Mouse (Mus musculus): ENCODE data around the gene Ccdc27. TPM values are rescaled to one million over a fixed set of nuclear protein-coding genes. Genes with fewer than 3 reads are reported as not detected.

Ccdc27 gene
- polyA plus RNA-seq, 1 experiment from 2014 or later = not detected

DNA sequence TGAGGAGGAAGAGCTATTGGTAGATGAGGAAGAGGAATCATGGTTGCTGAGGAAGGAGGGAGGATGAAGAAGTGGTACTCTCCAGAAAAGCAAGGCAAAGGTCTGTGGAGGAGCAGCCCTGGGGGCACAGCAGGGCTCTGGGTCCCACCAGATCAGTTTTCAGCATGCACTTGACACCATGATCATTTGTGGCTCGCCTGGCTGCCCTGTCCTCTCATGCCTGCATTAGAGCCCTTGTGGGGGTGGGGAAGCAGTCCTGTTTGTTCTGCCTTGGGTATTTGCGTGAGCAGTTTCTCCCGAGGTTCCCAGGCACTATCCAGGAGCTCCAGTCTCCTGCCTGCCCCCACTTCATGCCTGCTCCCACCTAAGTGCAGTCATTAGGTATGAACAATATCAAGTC is 5.4 kb downstream of the Ccdc27 start:
- no peak overlapping the region for H3K9ac ChIP-seq (ENCODE audit: low read length)
- ATAC-seq (replicated peaks; ENCODE audit: extremely low read depth, insufficient read depth, low FRiP score) = no peak
- no peaks in the 10 kb centered on the region for H3K4me1 ChIP-seq (ENCODE audit: control insufficient read depth, insufficient read depth, low read length)
- H3K36me3 ChIP-seq (ENCODE audit: control insufficient read depth, insufficient read depth) = no peaks in the 10 kb centered on the region
- no peak overlapping the region for H3K4me3 ChIP-seq (ENCODE audit: low read length)
- H3K27me3 ChIP-seq (ENCODE audit: control insufficient read depth, insufficient read depth, low read length) = peaks cover 3% of the 10 kb centered on the region; the same call in 1 of the 2 replicates
- H3K4me2 ChIP-seq (ENCODE audit: low read depth, low read length) = no peak overlapping the region
- H3K9me3 ChIP-seq (replicated peaks; ENCODE audit: control insufficient read depth, low read length) = no peaks in the 10 kb centered on the region
- WGBS = 51% methylated on average over 3 of the region's 3 CpGs
- H3K27ac ChIP-seq (ENCODE audit: low read length) = no peak overlapping the region

DNA sequence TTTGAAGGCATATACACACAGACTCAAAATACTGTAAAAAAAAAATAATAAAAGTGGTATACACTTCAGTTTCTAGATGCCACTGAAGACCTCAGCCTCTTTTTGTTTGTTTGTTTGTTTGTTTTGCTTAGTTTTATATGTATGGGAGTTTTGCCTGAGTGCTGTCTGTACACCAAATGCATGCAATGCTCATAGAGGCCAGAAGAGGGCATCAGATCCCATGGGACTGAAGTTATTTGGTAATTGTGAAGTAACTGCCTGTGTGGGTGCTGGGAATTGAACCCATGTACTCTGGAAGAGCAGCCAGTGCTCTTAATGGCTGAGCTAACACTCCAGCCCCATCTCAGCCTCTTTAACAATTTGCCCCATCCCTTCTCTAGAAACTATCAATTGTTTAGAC is 13.8 kb downstream of the Ccdc27 start:
- Histone ChIP-seq H3K4me1 (ENCODE audit: control insufficient read depth, insufficient read depth, low read length) (peaks cover 20% of the 10 kb centered on the region), H3K27ac (ENCODE audit: low read length) (no peak overlapping the region), H3K9ac (ENCODE audit: low read length) (no peak overlapping the region), H3K9me3 (replicated peaks; ENCODE audit: control insufficient read depth, low read length) (no peaks in the 10 kb centered on the region), H3K27me3 (ENCODE audit: control insufficient read depth, insufficient read depth, low read length) (peaks cover 2% of the 10 kb centered on the region; the same call in 1 of the 2 replicates), H3K4me3 (ENCODE audit: low read length) (no peak overlapping the region), H3K36me3 (ENCODE audit: control insufficient read depth, insufficient read depth) (no peaks in the 10 kb centered on the region), H3K4me2 (ENCODE audit: low read depth, low read length) (no peak overlapping the region)
- ATAC-seq (replicated peaks; ENCODE audit: extremely low read depth, insufficient read depth, low FRiP score) = no peak

DNA sequence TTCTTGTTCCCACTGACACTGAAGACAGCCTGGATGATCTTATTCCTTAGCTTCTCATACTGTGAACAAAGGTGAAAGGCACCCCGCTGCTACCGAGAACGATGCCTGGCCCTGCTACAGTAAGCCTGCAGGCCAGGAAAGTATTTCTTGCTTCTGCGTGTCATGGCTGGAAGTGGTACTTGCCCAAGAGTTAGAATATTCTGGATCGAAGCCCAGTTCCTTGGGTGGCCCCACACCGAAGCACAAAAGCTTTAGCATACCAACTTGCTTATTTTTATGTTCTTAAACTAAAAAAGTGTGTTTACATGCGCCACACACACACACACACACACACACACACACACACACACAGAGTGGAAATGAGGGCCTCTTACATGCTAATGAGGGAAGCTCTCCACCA is 14.4 kb downstream of the Ccdc27 start:
- peaks cover 25% of the 10 kb centered on the region for H3K4me1 ChIP-seq (ENCODE audit: control insufficient read depth, insufficient read depth, low read length)
- H3K27ac ChIP-seq (ENCODE audit: low read length) = no peak overlapping the region
- H3K36me3 ChIP-seq (ENCODE audit: control insufficient read depth, insufficient read depth) = no peaks in the 10 kb centered on the region
- peaks cover 2% of the 10 kb centered on the region; the same call in 1 of the 2 replicates for H3K27me3 ChIP-seq (ENCODE audit: control insufficient read depth, insufficient read depth, low read length)
- no peak overlapping the region for H3K4me3 ChIP-seq (ENCODE audit: low read length)
- H3K4me2 ChIP-seq (ENCODE audit: low read depth, low read length) = no peak overlapping the region
- no peak overlapping the region for H3K9ac ChIP-seq (ENCODE audit: low read length)
- no peak for ATAC-seq (replicated peaks; ENCODE audit: extremely low read depth, insufficient read depth, low FRiP score)
- H3K9me3 ChIP-seq (replicated peaks; ENCODE audit: control insufficient read depth, low read length) = no peaks in the 10 kb centered on the region
- WGBS = 68% methylated on average over 7 of the region's 7 CpGs

DNA sequence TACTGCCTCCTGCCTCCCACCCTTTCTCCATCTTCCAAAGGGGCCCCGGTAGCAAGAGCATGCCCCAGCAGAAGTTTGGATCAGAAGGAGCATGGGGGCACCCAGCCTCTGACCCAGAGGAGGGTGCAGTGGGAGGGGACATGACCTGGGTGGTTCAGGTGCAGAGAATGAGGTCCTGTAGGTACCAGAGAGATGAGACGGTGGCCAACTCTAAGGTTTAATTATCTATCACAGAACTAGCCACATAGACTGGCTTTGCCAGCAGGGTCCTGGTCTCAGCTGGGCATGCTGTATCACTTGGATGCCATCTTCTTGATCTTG is 16.1 kb downstream of the Ccdc27 start:
- Histone ChIP-seq H3K4me3 (ENCODE audit: low read length) (peak overlapping the region; percentile 63), H3K9me3 (replicated peaks; ENCODE audit: control insufficient read depth, low read length) (no peaks in the 10 kb centered on the region), H3K27me3 (ENCODE audit: control insufficient read depth, insufficient read depth, low read length) (peaks cover 2% of the 10 kb centered on the region; the same call in 1 of the 2 replicates), H3K36me3 (ENCODE audit: control insufficient read depth, insufficient read depth) (peaks cover 5% of the 10 kb centered on the region), H3K27ac (ENCODE audit: low read length) (no peak overlapping the region), H3K4me1 (ENCODE audit: control insufficient read depth, insufficient read depth, low read length) (peaks cover 25% of the 10 kb centered on the region), H3K9ac (ENCODE audit: low read length) (peak overlapping the region; percentile 55), H3K4me2 (ENCODE audit: low read depth, low read length) (peak overlapping the region; percentile 63)
- WGBS = 22% methylated on average over 2 of the region's 2 CpGs
- 0 out of 2 replicates have a peak, but pooled peaks have one; percentile 0 for ATAC-seq (replicated peaks; ENCODE audit: extremely low read depth, insufficient read depth, low FRiP score)

DNA sequence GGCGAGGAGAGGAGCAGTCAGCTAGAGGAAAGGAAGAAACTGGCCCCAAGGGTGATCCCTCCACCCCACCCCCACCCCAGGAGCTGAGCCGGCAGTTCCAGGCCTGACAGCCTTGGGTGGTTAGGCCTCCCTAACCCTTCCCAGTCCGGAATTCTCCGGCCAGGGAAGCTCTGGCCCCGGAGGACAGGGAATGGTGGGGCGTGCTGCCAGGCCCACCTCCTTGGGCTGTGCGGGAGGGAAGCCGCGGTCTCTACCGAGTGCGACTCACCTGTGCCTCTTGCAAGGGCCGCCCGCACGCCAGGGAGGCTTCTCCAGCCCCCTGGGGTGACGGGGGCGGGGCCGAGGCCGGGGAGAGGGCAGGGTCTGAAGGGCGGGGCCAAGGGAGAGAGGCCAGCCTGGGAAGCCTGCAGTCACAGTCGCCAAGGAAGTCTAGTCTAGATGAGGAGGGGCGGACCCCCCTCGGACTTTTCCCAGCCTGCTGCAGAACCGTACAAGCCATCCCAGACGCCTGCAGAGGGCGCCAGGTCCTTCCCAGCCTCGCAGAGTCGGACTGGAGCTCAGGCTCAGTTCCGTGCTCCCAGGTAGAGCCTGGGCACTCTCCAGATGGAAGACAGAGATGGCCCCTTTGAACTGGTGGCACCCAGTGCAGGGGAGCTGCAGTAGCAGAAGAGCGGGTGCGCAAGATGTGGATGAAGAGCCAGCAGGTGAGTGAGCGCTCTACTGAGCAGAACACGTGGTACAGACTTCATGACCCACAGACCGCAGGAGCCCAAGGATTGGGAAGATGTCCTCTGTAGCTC is 16.6 kb downstream of the Ccdc27 start, which contains the start of gene Smim1:
Gene Smim1 (minus strand): TSS at position 590 of the 800 bp plus-strand sequence.
- H3K4me1 ChIP-seq (ENCODE audit: control insufficient read depth, insufficient read depth, low read length) = peaks cover 25% of the 10 kb centered on the region
- peak within 1 kb of the TSS; percentile 55 for H3K9ac ChIP-seq (ENCODE audit: low read length)
- peak within 1 kb of the TSS; percentile 79 for H3K27ac ChIP-seq (ENCODE audit: low read length)
- peak within 1 kb of the TSS; percentile 63 for H3K4me3 ChIP-seq (ENCODE audit: low read length)
- peaks cover 2% of the 10 kb centered on the region; the same call in 1 of the 2 replicates for H3K27me3 ChIP-seq (ENCODE audit: control insufficient read depth, insufficient read depth, low read length)
- no peaks in the 10 kb centered on the region for H3K9me3 ChIP-seq (replicated peaks; ENCODE audit: control insufficient read depth, low read length)
- ATAC-seq (replicated peaks; ENCODE audit: extremely low read depth, insufficient read depth, low FRiP score) = peak; percentile 61
- 3% methylated on average over 33 of the region's 33 CpGs for WGBS
- H3K36me3 ChIP-seq (ENCODE audit: control insufficient read depth, insufficient read depth) = peaks cover 11% of the 10 kb centered on the region
- H3K4me2 ChIP-seq (ENCODE audit: low read depth, low read length) = peak within 1 kb of the TSS; percentile 63

DNA sequence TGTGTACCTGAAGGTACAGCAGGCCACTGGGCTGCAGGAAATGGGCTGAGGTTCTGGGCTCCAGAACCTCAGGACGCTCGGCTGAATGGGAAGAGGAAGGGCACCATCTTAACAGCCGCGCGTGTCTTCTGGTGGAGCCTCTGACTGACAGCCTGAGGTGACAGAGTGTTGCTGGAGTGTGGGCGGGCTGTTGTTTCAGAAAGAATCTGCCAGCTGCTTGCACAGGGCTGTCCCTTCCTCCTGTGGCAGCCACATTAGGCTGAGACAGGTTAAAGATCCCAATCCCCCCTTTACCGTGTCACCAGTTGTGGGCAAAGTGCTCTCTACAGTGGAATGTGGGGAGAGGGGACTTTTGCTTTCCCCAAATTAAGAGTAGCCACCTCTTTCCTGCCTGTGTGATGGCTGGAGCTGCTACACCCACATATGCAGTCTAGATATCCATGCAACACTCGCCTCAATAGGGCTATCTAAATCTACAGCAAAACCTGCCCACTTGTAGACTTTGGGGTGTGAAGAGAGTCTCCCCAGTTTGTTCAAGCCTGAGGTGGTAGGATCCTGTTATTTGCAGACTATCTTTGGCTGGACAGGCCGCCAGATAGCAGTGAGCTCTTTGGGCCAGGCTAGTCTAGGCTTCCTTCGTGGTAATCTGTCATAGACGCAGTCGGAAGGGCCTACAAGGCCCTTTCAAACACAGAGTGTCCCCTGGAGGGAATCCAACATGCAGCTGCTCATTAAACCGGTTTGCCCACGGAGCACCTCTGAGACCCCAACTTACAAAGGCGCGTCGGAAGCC is 17.6 kb downstream of the Ccdc27 start:
- Histone ChIP-seq H3K36me3 (ENCODE audit: control insufficient read depth, insufficient read depth) (peaks cover 18% of the 10 kb centered on the region), H3K4me1 (ENCODE audit: control insufficient read depth, insufficient read depth, low read length) (peaks cover 25% of the 10 kb centered on the region), H3K9ac (ENCODE audit: low read length) (peak overlapping the region; percentile 55), H3K4me2 (ENCODE audit: low read depth, low read length) (peak overlapping the region; percentile 63), H3K27ac (ENCODE audit: low read length) (peak overlapping the region; percentile 79), H3K27me3 (ENCODE audit: control insufficient read depth, insufficient read depth, low read length) (peaks cover 2% of the 10 kb centered on the region; the same call in 1 of the 2 replicates), H3K4me3 (ENCODE audit: low read length) (peak overlapping the region; percentile 63), H3K9me3 (replicated peaks; ENCODE audit: control insufficient read depth, low read length) (no peaks in the 10 kb centered on the region)
- WGBS = 25% methylated on average over 17 of the region's 17 CpGs
- ATAC-seq (replicated peaks; ENCODE audit: extremely low read depth, insufficient read depth, low FRiP score) = no peak

DNA sequence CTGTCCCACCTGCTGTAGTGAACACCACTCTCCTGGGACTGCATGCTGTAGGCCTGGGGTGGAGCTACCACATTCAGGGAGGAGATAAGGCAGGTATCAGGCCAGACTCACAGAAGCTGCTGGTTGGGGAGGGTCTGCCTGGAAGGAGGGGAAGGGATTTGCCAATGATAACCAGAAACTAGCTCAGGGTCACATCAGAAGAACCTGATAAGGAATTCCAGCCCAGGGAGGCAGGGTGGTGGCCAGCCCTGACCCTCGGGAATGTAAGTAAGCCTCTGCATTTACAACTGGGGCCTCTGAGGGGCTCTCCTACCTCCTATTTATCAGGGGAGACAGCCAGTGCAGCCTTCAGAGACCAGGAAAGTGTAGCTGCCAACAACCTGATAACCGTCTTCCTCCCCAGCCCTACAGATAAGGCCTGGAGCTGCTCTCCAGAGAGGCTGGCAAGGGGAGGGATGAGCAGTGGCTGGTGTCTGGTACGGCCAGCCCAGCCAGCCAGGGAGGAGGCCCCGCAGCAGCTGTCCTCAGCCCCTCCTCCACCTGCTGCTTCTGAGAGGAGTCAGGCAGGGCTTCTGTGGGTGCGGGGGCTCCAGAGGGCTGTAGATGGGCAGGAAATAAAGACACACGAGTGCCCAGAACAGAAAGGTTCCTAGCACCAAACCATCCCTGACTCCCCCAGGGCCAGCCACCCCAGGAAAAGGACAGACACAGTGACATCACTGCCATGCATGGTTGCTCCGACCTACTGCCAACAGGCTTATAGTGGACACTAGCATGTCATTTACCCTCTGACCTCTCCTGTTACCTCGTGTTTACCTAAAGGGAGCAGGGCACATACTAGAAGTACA is 18.5 kb downstream of the Ccdc27 start:
- Histone ChIP-seq H3K27ac (ENCODE audit: low read length) (peak overlapping the region; percentile 79; the same call in 1 of the 2 replicates), H3K4me3 (ENCODE audit: low read length) (peak overlapping the region; percentile 63; the same call in 1 of the 2 replicates), H3K4me1 (ENCODE audit: control insufficient read depth, insufficient read depth, low read length) (peaks cover 25% of the 10 kb centered on the region), H3K9me3 (replicated peaks; ENCODE audit: control insufficient read depth, low read length) (no peaks in the 10 kb centered on the region), H3K36me3 (ENCODE audit: control insufficient read depth, insufficient read depth) (peaks cover 26% of the 10 kb centered on the region), H3K9ac (ENCODE audit: low read length) (no peak overlapping the region; the same call in 1 of the 2 replicates), H3K4me2 (ENCODE audit: low read depth, low read length) (peak overlapping the region; percentile 63), H3K27me3 (ENCODE audit: control insufficient read depth, insufficient read depth, low read length) (peaks cover 2% of the 10 kb centered on the region; the same call in 1 of the 2 replicates)
- ATAC-seq (replicated peaks; ENCODE audit: extremely low read depth, insufficient read depth, low FRiP score) = peak; percentile 38
- WGBS = 5% methylated on average over 8 of the region's 8 CpGs

DNA sequence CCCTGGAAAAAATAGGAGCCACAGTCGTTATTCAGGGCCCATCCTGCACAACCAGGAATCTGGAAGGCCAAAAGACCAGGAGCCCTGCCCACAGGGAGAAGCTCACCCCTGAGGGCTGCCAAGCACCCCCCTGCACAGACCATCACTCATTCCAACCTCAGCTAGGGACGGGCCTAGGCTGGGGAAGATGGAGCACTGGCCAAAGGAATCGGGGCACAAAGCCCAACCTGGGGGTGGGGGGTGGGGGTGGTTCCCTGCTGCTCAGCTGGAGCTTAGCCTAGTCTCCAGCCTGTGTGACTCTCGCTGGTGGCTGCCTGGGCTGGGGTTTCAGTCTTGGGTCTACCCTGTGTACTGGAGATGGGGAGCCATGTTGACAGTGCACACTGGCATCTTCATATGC is 19.6 kb downstream of the Ccdc27 start:
- ATAC-seq (replicated peaks; ENCODE audit: extremely low read depth, insufficient read depth, low FRiP score) = no peak
- no peak overlapping the region for H3K4me2 ChIP-seq (ENCODE audit: low read depth, low read length)
- WGBS = 39% methylated on average over 4 of the region's 4 CpGs
- H3K27me3 ChIP-seq (ENCODE audit: control insufficient read depth, insufficient read depth, low read length) = peaks cover 2% of the 10 kb centered on the region; the same call in 1 of the 2 replicates
- no peak overlapping the region for H3K9ac ChIP-seq (ENCODE audit: low read length)
- H3K9me3 ChIP-seq (replicated peaks; ENCODE audit: control insufficient read depth, low read length) = no peaks in the 10 kb centered on the region
- peaks cover 25% of the 10 kb centered on the region for H3K4me1 ChIP-seq (ENCODE audit: control insufficient read depth, insufficient read depth, low read length)
- no peak overlapping the region for H3K4me3 ChIP-seq (ENCODE audit: low read length)
- peak overlapping the region; percentile 0 for H3K27ac ChIP-seq (ENCODE audit: low read length)
- peaks cover 37% of the 10 kb centered on the region for H3K36me3 ChIP-seq (ENCODE audit: control insufficient read depth, insufficient read depth)

Measured in heart, embryonic 16.5 days (tissue).